Mouse (Mus musculus) stomach, embryonic 15.5 days (tissue): ENCODE measurements around the gene Cldnd2. TPM values are rescaled to one million over a fixed set of nuclear protein-coding genes. Genes with fewer than 3 reads are reported as not detected.
"Not testable (repeated sequence)": the region's sequence is repeated elsewhere in the genome, so short reads cannot be mapped to it uniquely, and the experiment has no call there.

ENCODE experiments used
- ATAC-seq: fragments of 200-750 bp; cut with Nextera tagmentation; 2 replicates; pipeline ENCODE4 v1.8.0; 2017; ENCODE audit warnings: low read depth, moderate number of reproducible peaks, moderate TSS enrichment; ENCODE audit not compliant: insufficient read depth, low FRiP score
- H3K27ac ChIP-seq: fragments of 300-500 bp; sonication (generic); 2 replicates; pipeline ENCODE4 v1.5.1; 2015; ENCODE audit warnings: mild to moderate bottlenecking, inconsistent platforms
- H3K27me3 ChIP-seq: fragments of 300-500 bp; sonication (generic); replicated peaks from 2 replicates; pipeline ENCODE4 v1.6.1; 2015; ENCODE audit warnings: inconsistent platforms
- H3K36me3 ChIP-seq: fragments of 300-500 bp; sonication (generic); 2 replicates; pipeline ENCODE4 v1.6.1; 2015; ENCODE audit warnings: inconsistent platforms
- H3K4me1 ChIP-seq: fragments of 300-500 bp; sonication (generic); 2 replicates; pipeline ENCODE4 v1.6.1; 2015; ENCODE audit warnings: inconsistent platforms
- H3K4me2 ChIP-seq: fragments of 300-500 bp; sonication (generic); 2 replicates; pipeline ENCODE4 v1.6.1; 2015; ENCODE audit warnings: mild to moderate bottlenecking, inconsistent platforms
- H3K4me3 ChIP-seq: fragments of 300-500 bp; sonication (generic); replicated peaks from 2 replicates; pipeline ENCODE4 v1.5.1; 2015; ENCODE audit warnings: inconsistent platforms
- H3K9ac ChIP-seq: fragments of 300-500 bp; sonication (generic); 2 replicates; pipeline ENCODE4 v1.6.1; 2015; ENCODE audit warnings: inconsistent platforms
- H3K9me3 ChIP-seq: fragments of 300-500 bp; sonication (generic); 2 replicates; pipeline ENCODE4 v1.6.1; 2016; ENCODE audit warnings: inconsistent platforms
- WGBS: fragments of 180-500 bp; shearing (Covaris S2); methylation state at CpG from one replicate; pipeline ENCODE4 v1.1.7; 2015; 5-methylcytosine and 5-hydroxymethylcytosine counted together
- polyA plus RNA-seq: library from polyadenylated mRNA; unstranded; fragments of >200 nt; fragmentation: Nextera tagmentation; extraction: Ambion mirVana; gene quantifications from 2 replicates; pipeline ENCODE4 v1.2.1, GENCODE M21; 2015

The Cldnd2 gene
- polyA plus RNA-seq = 0.21 TPM in 1 of 2 replicates, not detected in the other

GRCm38 (mm10) chr7:43440482-43440881 is at the start of gene Cldnd2:
Gene Cldnd2, plus strand, starts transcription at chr7:43440782.
- no peaks in the 10 kb centered on the region for H3K9me3 ChIP-seq
- no peak within 1 kb of the TSS for H3K9ac ChIP-seq
- H3K4me2 ChIP-seq = no peak within 1 kb of the TSS
- 77% methylated on average over 6 of the region's 6 CpGs for WGBS
- no peak within 1 kb of the TSS for H3K27ac ChIP-seq
- no peaks in the 10 kb centered on the region for H3K36me3 ChIP-seq
- no peak within 1 kb of the TSS for H3K4me3 ChIP-seq
- H3K27me3 ChIP-seq = no peaks in the 10 kb centered on the region
- H3K4me1 ChIP-seq = peaks cover 14% of the 10 kb centered on the region
- no peak for ATAC-seq

DNA sequence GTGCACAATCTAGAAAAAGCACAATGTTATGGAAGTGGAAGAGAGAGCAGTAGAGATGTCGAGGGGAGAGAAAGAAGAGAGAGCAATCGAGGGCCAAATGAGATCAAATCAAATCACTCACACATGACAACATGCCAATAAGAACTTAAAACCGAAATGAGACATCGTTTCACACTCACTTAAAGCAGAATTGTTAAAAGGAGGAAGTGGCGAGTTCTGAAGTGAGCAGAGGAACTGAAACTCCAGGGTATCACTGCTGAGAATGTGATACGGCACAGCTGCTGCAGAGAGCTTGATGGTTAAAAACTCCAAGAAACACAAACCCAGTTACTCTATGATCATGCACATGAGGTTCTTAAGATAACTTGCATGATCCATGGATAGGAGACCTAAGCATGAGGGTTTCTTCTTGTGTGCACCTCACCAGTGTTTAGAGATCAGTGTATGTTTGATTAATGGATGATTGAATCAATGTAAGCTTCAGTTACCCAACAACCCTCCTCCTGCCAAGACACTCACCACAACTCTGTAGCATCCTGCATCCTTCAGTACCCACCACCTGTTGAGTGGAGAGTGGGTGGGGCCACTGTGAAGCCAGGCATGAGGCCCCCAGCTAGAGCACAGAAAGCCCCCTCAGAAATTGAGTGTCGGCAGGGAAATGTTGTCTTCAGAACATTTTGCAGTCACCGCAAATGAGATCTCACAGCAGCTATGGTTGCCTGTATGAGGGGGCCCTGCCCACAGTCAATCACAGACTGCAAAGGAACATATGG is 48.0 kb upstream of the Cldnd2 start:
- 75% methylated on average over 8 of the region's 8 CpGs for WGBS
- Histone ChIP-seq H3K36me3 (no peaks in the 10 kb centered on the region), H3K27me3 (no peaks in the 10 kb centered on the region), H3K27ac (no peak overlapping the region), H3K4me3 (no peak overlapping the region), H3K4me2 (no peak overlapping the region), H3K9ac (no peak overlapping the region), H3K4me1 (no peaks in the 10 kb centered on the region), H3K9me3 (no peaks in the 10 kb centered on the region)
- ATAC-seq = no peak

DNA sequence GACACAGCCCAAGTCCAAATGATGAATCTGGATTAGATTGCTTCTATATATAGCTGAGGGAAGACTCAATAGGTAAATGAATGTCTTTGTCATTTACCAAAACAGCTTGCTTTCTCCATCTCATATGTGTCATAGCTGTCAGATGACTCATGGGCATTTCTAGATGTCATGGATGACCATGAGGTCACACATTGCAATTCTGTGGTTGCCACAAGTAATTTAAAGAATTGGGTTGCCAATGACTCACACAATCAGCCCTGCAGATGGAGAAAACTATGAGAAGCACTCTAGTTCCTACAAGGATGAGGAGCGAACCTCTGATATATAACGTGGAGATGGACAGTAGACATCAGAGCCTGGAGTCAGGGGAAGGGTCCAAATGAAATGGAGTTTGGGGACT is 41.1 kb upstream of the Cldnd2 start:
- ATAC-seq = no peak
- Histone ChIP-seq H3K9me3 (no peaks in the 10 kb centered on the region), H3K4me2 (no peak overlapping the region), H3K4me1 (no peaks in the 10 kb centered on the region), H3K27ac (no peak overlapping the region), H3K9ac (no peak overlapping the region), H3K27me3 (no peaks in the 10 kb centered on the region), H3K36me3 (no peaks in the 10 kb centered on the region), H3K4me3 (no peak overlapping the region)
- WGBS = 85% methylated on average over 2 of the region's 2 CpGs

- Histone ChIP-seq H3K9me3 (no peaks in the 10 kb centered on the region), H3K4me3 (no peak overlapping the region), H3K9ac (no peak overlapping the region), H3K27me3 (no peaks in the 10 kb centered on the region), H3K36me3 (no peaks in the 10 kb centered on the region), H3K27ac (no peak overlapping the region), H3K4me2 (no peak overlapping the region), H3K4me1 (no peaks in the 10 kb centered on the region)
- ATAC-seq = no peak
- 19% methylated on average over 2 of the region's 2 CpGs for WGBS
Measured at GRCm38 (mm10) chr7:43402718-43403117, 37.9 kb upstream of the Cldnd2 start.

DNA sequence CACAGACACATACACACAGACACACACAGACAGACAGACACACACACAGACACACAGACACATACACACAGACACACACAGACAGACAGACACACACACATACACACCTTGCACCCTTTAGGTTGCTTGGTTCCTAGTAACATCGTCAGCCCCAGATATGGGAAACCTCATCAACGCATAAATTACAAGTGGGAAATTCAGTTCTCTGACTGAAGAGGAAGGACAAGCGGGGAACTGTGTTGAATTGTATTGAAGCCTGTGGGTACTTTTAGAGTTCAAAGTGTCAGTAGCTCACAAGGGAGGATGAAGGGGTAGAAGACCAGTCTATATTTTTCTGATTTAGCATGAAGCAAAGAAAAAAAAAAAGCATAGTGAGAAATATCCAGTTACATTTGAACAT is 33.0 kb upstream of the Cldnd2 start:
- Histone ChIP-seq H3K4me3 (no peak overlapping the region), H3K9ac (no peak overlapping the region), H3K4me2 (no peak overlapping the region), H3K4me1 (no peaks in the 10 kb centered on the region), H3K27me3 (no peaks in the 10 kb centered on the region), H3K36me3 (no peaks in the 10 kb centered on the region), H3K27ac (no peak overlapping the region), H3K9me3 (no peaks in the 10 kb centered on the region)
- no peak for ATAC-seq
- WGBS = 77% methylated on average over 3 of the region's 3 CpGs

DNA sequence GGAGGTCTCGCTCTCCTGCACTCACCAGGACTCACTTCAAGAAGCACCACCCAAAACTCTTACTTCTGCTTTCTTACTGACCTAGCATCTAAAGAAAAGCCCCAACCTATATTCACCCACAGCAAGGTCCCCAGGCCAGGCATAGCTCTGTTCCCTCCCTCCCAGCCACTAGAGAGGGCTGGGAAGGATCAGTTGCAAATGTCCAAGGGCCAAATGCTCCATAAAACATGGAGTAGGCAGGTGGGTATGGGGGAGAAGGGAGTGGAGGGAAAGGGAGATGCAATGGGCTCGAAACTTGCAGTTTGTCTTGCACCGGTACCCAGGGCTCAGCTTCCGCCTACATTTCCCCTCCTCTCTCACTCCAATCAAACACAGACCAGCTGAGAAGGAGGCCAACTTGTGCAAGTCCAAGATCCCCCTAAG is 32.4 kb upstream of the Cldnd2 start, which contains the start of gene Siglecg:
Gene Siglecg, plus strand, starts transcription at position 74 of the 423 bp plus-strand sequence.
- Histone ChIP-seq H3K4me1 (no peaks in the 10 kb centered on the region), H3K4me2 (no peak within 1 kb of the TSS), H3K36me3 (no peaks in the 10 kb centered on the region), H3K9me3 (no peaks in the 10 kb centered on the region), H3K9ac (no peak within 1 kb of the TSS), H3K27ac (no peak within 1 kb of the TSS), H3K4me3 (no peak within 1 kb of the TSS), H3K27me3 (no peaks in the 10 kb centered on the region)
- 76% methylated on average over 4 of the region's 4 CpGs for WGBS
- ATAC-seq = no peak

DNA sequence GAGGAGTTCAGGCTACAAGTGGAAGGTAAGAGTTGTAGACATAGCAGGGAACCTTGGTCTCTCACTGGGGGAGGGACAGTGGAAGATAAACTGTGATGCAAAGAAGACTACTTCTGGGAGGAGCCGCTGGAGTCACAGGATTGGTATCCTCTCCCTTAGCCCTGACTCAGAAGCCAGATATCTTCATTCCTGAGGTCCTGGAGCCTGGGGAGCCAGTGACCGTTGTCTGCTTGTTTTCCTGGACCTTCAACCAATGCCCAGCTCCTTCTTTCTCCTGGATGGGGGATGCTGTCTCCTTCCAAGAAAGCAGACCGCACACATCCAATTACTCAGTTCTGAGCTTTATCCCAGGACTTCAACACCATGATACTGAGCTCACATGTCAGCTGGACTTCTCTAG is 31.5 kb upstream of the Cldnd2 start:
- Histone ChIP-seq H3K4me2 (no peak overlapping the region), H3K27ac (no peak overlapping the region)
- WGBS = 68% methylated on average over 3 of the region's 3 CpGs

GRCm38 (mm10) chr7:43411724-43412123 is 28.9 kb upstream of the Cldnd2 start:
- not testable (repeated sequence) for H3K4me3 ChIP-seq, H3K9me3 ChIP-seq, H3K27ac ChIP-seq, H3K27me3 ChIP-seq, H3K4me1 ChIP-seq, H3K36me3 ChIP-seq, H3K9ac ChIP-seq, H3K4me2 ChIP-seq, ATAC-seq
- WGBS = 34% methylated on average over 4 of the region's 4 CpGs

More for the DNA sequence above, 31.5 kb upstream of the Cldnd2 start:
- Histone ChIP-seq H3K36me3 (no peaks in the 10 kb centered on the region), H3K27me3 (no peaks in the 10 kb centered on the region), H3K9me3 (no peaks in the 10 kb centered on the region), H3K4me1 (no peaks in the 10 kb centered on the region), H3K9ac (no peak overlapping the region), H3K4me3 (no peak overlapping the region)
- no peak for ATAC-seq

- Histone ChIP-seq H3K4me3 (no peak overlapping the region), H3K27me3 (no peaks in the 10 kb centered on the region), H3K36me3 (no peaks in the 10 kb centered on the region), H3K27ac (no peak overlapping the region), H3K9me3 (no peaks in the 10 kb centered on the region), H3K4me2 (no peak overlapping the region), H3K4me1 (no peaks in the 10 kb centered on the region), H3K9ac (no peak overlapping the region)
- WGBS = 83% methylated on average over 10 of the region's 10 CpGs
- no peak for ATAC-seq
Measured at GRCm38 (mm10) chr7:43417298-43417697, 23.3 kb upstream of the Cldnd2 start.

DNA sequence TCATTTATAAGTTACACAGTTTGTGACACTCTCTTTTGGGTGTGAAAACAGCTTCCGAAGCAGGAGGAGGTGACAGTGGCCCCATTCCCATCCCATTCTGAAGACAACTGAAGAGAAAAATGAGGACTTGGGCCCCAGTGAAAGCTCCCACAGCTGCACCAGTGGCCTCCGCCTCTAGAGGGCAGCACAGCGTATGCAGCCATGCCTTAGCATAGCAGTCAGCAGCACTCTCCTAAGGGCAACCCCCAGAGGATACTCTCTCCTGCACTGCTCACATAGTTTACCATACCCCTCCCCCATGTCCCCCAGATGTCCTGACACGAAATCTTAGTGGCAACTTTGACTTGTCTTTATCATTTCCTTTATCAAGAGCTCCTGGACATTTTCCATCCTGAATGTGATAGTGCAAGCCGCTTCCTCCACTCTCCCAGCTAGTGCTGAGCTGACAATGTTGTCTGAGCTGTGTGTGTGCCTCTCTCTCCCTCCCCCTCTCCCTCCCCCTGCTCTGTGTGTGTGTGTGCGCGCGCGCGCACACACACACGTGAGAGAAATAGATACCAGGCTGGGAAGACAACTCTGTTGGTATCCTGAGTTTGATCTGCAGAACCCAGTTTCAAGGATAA is 17.5 kb upstream of the Cldnd2 start:
- peak; percentile 83 for ATAC-seq
- WGBS = 7% methylated on average over 11 of the region's 11 CpGs
- no peak overlapping the region; the same call in 1 of the 2 replicates for H3K4me2 ChIP-seq
- no peaks in the 10 kb centered on the region for H3K4me1 ChIP-seq
- no peaks in the 10 kb centered on the region for H3K36me3 ChIP-seq
- H3K27me3 ChIP-seq = no peaks in the 10 kb centered on the region
- no peak overlapping the region for H3K4me3 ChIP-seq
- H3K9ac ChIP-seq = no peak overlapping the region
- H3K27ac ChIP-seq = no peak overlapping the region
- H3K9me3 ChIP-seq = no peaks in the 10 kb centered on the region

DNA sequence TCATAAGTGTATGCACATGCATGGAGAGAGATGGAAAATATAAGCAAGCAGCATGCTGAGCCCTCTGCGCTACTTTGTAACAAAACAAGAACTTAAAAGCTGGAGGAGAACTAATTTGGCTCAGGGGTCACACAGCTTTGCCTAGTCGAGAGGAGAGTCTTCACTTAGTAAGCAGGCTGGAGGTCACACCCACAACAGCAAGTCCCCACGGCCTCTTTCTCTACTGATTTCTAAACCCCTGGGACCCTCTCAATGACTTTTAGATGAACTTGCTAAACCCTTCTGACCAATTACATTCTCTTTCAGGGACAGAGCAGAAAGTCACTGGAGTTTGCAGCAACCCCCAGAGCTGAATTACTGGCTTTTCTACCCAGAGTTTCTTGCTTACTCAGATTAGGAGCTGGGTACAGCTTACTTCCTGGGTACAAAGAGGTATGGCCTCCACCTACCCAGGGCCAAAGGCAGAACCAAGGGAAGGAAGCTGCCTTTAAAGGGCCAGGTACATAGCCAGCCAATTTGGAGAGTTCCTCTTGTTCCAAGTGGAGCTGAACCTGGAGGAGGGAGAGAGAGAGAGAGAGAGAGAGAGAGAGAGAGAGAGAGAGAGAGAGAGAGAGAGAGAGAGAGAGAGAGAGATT is 16.5 kb upstream of the Cldnd2 start:
- Histone ChIP-seq H3K27ac (no peak overlapping the region), H3K9me3 (no peaks in the 10 kb centered on the region), H3K36me3 (no peaks in the 10 kb centered on the region), H3K4me3 (no peak overlapping the region), H3K4me2 (no peak overlapping the region), H3K4me1 (no peaks in the 10 kb centered on the region), H3K27me3 (no peaks in the 10 kb centered on the region), H3K9ac (no peak overlapping the region)
- 55% methylated on average over 3 of the region's 3 CpGs for WGBS
- no peak for ATAC-seq

DNA sequence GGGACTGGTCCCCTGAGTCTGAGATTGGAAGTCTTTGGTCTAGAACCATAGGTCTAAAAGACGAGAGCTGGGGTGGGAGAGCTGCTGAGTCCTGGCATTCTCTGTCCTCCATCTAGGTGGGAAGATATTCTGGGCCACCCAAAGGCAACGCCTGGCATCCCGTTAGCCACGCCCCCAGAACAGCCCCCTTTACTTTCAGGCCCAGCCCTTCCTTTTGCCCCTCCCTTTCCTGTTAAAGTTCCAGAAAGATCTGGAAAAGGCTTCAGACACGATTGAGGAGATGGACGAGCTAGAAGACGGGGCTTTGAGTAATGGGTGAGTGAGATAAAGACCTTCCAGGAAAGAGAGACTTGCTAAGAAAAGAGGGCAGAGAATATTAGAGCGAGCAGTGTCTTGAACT is 13.2 kb upstream of the Cldnd2 start, which contains the start of gene Lim2:
Gene Lim2, plus strand, starts transcription at position 265 of the 400 bp plus-strand sequence.
- H3K36me3 ChIP-seq = no peaks in the 10 kb centered on the region
- H3K4me3 ChIP-seq = no peak within 1 kb of the TSS
- H3K4me2 ChIP-seq = no peak within 1 kb of the TSS
- ATAC-seq = no peak
- no peaks in the 10 kb centered on the region for H3K9me3 ChIP-seq
- no peaks in the 10 kb centered on the region for H3K4me1 ChIP-seq
- no peak within 1 kb of the TSS for H3K9ac ChIP-seq
- WGBS = 82% methylated on average over 8 of the region's 8 CpGs
- H3K27me3 ChIP-seq = no peaks in the 10 kb centered on the region
- H3K27ac ChIP-seq = no peak within 1 kb of the TSS
